Mouse (Mus musculus): ENCODE results near the gene Gm5538. TPM values are rescaled to one million over a fixed set of nuclear protein-coding genes. Genes with fewer than 3 reads are reported as not detected.

Gm5538 gene
- not detected in 2 replicates for polyA plus RNA-seq (2015; fragmentation: Nextera tagmentation; extraction: Ambion mirVana)

- no peak within 1 kb of the TSS for H3K4me2 ChIP-seq
- H3K36me3 ChIP-seq, result no peaks in the 10 kb centered on the region
- no peak within 1 kb of the TSS for H3K4me3 ChIP-seq
- no peak within 1 kb of the TSS for H3K9ac ChIP-seq
- ATAC-seq (ENCODE audit: low read depth), result no peak
- 93% methylated on average over 2 of the region's 2 CpGs for WGBS
- no peak within 1 kb of the TSS for H3K27ac ChIP-seq (replicated peaks)
- no peaks in the 10 kb centered on the region for H3K9me3 ChIP-seq
- no peaks in the 10 kb centered on the region for H3K27me3 ChIP-seq
- H3K4me1 ChIP-seq (replicated peaks), result no peaks in the 10 kb centered on the region
These were observed at the start of gene Gm5538 for GRCm38 (mm10) chr3:59729490-59729889. Gm5538 (plus strand) TSS chr3:59729790.

DNA sequence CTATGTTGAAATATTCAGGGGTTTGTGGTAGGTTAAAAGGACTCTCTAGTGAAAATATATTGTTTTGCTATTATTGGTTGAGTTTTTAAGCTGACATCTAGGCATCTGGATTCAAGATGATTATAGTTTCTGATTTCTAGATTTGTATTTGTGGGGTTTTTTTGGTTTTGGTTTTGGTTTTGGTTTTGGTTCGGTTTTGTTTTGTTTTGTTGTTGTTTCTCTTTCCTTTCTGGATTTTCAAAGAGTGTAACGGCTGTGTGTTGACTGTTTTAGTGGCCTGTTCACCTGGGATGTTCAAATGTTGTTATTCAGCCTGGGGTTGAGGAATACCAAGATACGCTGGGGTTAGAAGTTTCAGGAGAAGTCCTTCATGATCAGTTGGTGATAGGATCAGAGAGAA is 32.2 kb upstream of the Gm5538 start:
- no peak overlapping the region for H3K9ac ChIP-seq
- ATAC-seq (ENCODE audit: low read depth), result no peak
- no peaks in the 10 kb centered on the region for H3K4me1 ChIP-seq (replicated peaks)
- no peak overlapping the region for H3K4me2 ChIP-seq
- WGBS, result 90% methylated on average over 3 of the region's 3 CpGs
- H3K36me3 ChIP-seq, result no peaks in the 10 kb centered on the region
- no peaks in the 10 kb centered on the region for H3K27me3 ChIP-seq
- H3K4me3 ChIP-seq, result no peak overlapping the region
- no peaks in the 10 kb centered on the region for H3K9me3 ChIP-seq
- H3K27ac ChIP-seq (replicated peaks), result no peak overlapping the region

DNA sequence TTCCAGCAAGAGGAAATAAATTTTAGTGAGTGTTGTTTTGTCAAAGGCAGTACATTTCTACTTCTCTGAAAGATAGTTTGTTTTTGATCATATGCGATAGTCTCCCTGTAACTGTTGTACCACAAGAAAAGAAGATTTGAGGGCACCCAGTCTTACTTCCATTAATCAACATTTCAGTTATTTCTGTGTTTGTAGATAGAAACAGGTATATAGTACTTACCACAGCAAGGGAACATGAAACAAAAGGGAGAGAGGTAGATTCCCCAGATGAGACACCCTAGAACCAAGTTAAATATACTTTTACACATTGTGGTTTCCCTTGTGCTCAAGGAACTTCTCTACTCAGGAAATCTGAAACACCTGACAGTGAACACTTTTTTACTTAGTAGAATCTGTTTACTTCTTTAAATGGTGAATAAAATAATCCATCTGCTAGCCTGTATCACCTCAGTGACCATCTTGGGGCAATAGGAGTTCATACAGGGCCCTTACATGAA is 26.9 kb upstream of the Gm5538 start:
- Histone ChIP-seq H3K36me3 (no peaks in the 10 kb centered on the region), H3K9ac (no peak overlapping the region), H3K9me3 (no peaks in the 10 kb centered on the region), H3K4me2 (no peak overlapping the region), H3K27ac (replicated peaks) (no peak overlapping the region), H3K4me1 (replicated peaks) (no peaks in the 10 kb centered on the region), H3K27me3 (no peaks in the 10 kb centered on the region), H3K4me3 (no peak overlapping the region)
- 96% methylated on average over 1 of the region's 1 CpGs for WGBS
- ATAC-seq (ENCODE audit: low read depth), result no peak

DNA sequence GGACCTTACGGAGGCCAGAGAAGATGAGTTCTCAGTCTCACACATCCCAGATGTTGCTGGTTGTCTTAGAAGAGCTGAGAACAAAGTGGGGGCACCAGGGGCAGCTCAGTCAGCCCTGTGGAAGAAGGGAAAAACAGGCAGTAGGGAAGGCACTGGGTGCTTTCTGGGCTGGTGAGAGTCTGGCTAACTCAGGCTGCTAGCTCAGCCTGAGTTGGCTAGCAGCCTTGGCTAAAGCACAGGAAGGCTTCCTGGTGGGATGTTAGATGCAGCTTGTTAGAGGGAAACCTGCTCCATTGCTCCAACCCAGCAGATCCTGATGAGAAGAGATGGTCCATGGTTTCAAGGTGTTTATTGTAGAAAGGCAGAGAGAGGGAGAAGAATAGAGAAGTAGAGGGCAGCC is 10.3 kb downstream of the Gm5538 start:
- Histone ChIP-seq H3K9ac (no peak overlapping the region), H3K27ac (replicated peaks) (no peak overlapping the region), H3K36me3 (no peaks in the 10 kb centered on the region), H3K4me3 (no peak overlapping the region), H3K4me2 (no peak overlapping the region), H3K27me3 (no peaks in the 10 kb centered on the region), H3K9me3 (no peaks in the 10 kb centered on the region), H3K4me1 (replicated peaks) (no peaks in the 10 kb centered on the region)
- ATAC-seq (ENCODE audit: low read depth), result no peak
- WGBS, result 100% methylated on average over 1 of the region's 1 CpGs

- Histone ChIP-seq H3K27me3 (no peaks in the 10 kb centered on the region), H3K9me3 (no peaks in the 10 kb centered on the region), H3K9ac (no peak overlapping the region), H3K4me1 (replicated peaks) (no peaks in the 10 kb centered on the region), H3K27ac (replicated peaks) (no peak overlapping the region), H3K36me3 (no peaks in the 10 kb centered on the region), H3K4me2 (no peak overlapping the region), H3K4me3 (no peak overlapping the region)
- 20% methylated on average over 2 of the region's 2 CpGs for WGBS
- ATAC-seq (ENCODE audit: low read depth), result no peak
These were observed 14.6 kb downstream of the Gm5538 start for GRCm38 (mm10) chr3:59744181-59744580.

Other genes starting within 250 kb of the Gm5538 start
- gene Gm8298, start 131.3 kb downstream of the Gm5538 start, polyA plus RNA-seq (2015; fragmentation: Nextera tagmentation; extraction: Ambion mirVana), result not detected in 2 replicates
- not detected in 2 replicates for gene C130079G13Rik, start 195.4 kb downstream of the Gm5538 start, polyA plus RNA-seq (2015; fragmentation: Nextera tagmentation; extraction: Ambion mirVana)